ENCODE assay signal across 1 mouse cellular context in the genomic region with DNA sequence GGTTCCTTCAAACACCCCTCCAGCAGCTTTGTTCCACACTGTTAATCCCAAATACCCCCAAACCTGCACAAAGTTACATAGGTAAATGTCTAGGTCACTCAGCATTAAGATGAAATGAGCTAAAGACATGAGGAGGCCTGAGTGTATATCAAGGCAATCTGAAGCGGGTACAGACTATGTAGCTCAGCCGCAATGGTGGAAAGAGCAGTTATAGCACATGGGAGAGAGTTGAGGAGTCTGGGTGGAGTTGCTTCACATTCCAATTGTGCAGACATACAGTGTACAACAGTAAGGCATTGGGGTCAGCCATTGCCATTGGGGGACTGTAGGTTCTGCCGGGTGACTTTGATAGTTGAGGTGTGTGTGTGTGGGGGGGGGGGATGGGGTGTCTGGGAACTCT.
TF ChIP-seq lines count a peak whose summit lies in the region.

No protein-coding gene starts in this region.

TF ChIP-seq in MEL, 35 proteins besides CTCF, POLR2A, EP300 and RAD21:
- TF ChIP-seq POLR2AphosphoS2 (IDR thresholded peaks at IDR 0.05; ENCODE audit: low read length) (0 out of 2 replicates have a peak, but pooled peaks have one; percentile 45), GABPA (IDR thresholded peaks at IDR 0.05; ENCODE audit: low read depth, low read length) (no peak)
TF ChIP-seq in MEL: peak in this region for 1.
